Mouse (Mus musculus) midbrain, embryonic 10.5 days (tissue): ENCODE data around the gene Zfp719. TPM values are rescaled to one million over a fixed set of nuclear protein-coding genes. Genes with fewer than 3 reads are reported as not detected.

Experiments used
- DNase-seq: peaks from one replicate; pipeline ENCODE4 v3.0.0-alpha.2; 2017; ENCODE audit warnings: low spot score
- H3K27ac ChIP-seq: fragments of 300-500 bp; sonication (generic); replicated peaks from 2 replicates; pipeline ENCODE4 v1.5.1; 2016; ENCODE audit warnings: mild to moderate bottlenecking
- H3K27me3 ChIP-seq: fragments of 300-500 bp; sonication (generic); 2 replicates; pipeline ENCODE4 v1.6.1; 2016; ENCODE audit warnings: low read depth, mild to moderate bottlenecking; ENCODE audit not compliant: poor library complexity, severe bottlenecking
- H3K36me3 ChIP-seq: fragments of 300-500 bp; sonication (generic); 2 replicates; pipeline ENCODE4 v1.6.1; 2016; ENCODE audit warnings: mild to moderate bottlenecking, moderate library complexity
- H3K4me1 ChIP-seq: fragments of 300-500 bp; sonication (generic); 2 replicates; pipeline ENCODE4 v1.6.1; 2016
- H3K4me3 ChIP-seq: fragments of 300-500 bp; sonication (generic); 2 replicates; pipeline ENCODE4 v1.5.1; 2016; ENCODE audit warnings: mild to moderate bottlenecking, moderate library complexity
- H3K9me3 ChIP-seq: fragments of 300-500 bp; sonication (generic); replicated peaks from 2 replicates; pipeline ENCODE4 v1.6.1; 2016; ENCODE audit warnings: mild to moderate bottlenecking
- WGBS: fragments of 180-500 bp; shearing (Covaris S2); methylation state at CpG from one replicate; pipeline ENCODE4 v1.1.7; 2016; 5-methylcytosine and 5-hydroxymethylcytosine counted together
- polyA plus RNA-seq: library from polyadenylated mRNA; unstranded; fragments of >200 nt; fragmentation: Nextera tagmentation; extraction: Ambion mirVana; gene quantifications from 2 replicates; pipeline ENCODE4 v1.2.1, GENCODE M21; 2016

Gene Zfp719
- polyA plus RNA-seq, 1 experiment from 2014 or later: 14.6 TPM

- WGBS: 20% methylated on average over 10 of the region's 10 CpGs
- H3K27me3 ChIP-seq: no peaks in the 10 kb centered on the region
- H3K9me3 ChIP-seq: no peaks in the 10 kb centered on the region
- H3K4me3 ChIP-seq: peak overlapping the region; percentile 26; the same call in 1 of the 2 replicates
- no peaks in the 10 kb centered on the region for H3K36me3 ChIP-seq
- peaks cover 12% of the 10 kb centered on the region for H3K4me1 ChIP-seq
- 0 out of 2 replicates have a peak overlapping the region, but pooled peaks have one; percentile 28 for H3K27ac ChIP-seq
- peak; percentile 18 for DNase-seq
Observed at GRCm38 (mm10) chr7:43623819-43624218, 44.4 kb downstream of the Zfp719 start.

GRCm38 (mm10) chr7:43625065-43625464 lies 45.7 kb downstream of the Zfp719 start:
- no peak overlapping the region for H3K4me3 ChIP-seq
- no peak overlapping the region for H3K27ac ChIP-seq
- WGBS: 57% methylated on average over 3 of the region's 3 CpGs
- no peaks in the 10 kb centered on the region for H3K9me3 ChIP-seq
- H3K27me3 ChIP-seq: no peaks in the 10 kb centered on the region
- H3K36me3 ChIP-seq: no peaks in the 10 kb centered on the region
- DNase-seq: no peak
- H3K4me1 ChIP-seq: peaks cover 12% of the 10 kb centered on the region

- H3K36me3 ChIP-seq: no peaks in the 10 kb centered on the region
- no peaks in the 10 kb centered on the region for H3K9me3 ChIP-seq
- WGBS: 87% methylated on average over 8 of the region's 8 CpGs
- no peak overlapping the region for H3K27ac ChIP-seq
- H3K4me3 ChIP-seq: no peak overlapping the region
- H3K27me3 ChIP-seq: no peaks in the 10 kb centered on the region
- no peak for DNase-seq
- peaks cover 12% of the 10 kb centered on the region for H3K4me1 ChIP-seq
Observed at GRCm38 (mm10) chr7:43625794-43626422, 46.5 kb downstream of the Zfp719 start.

GRCm38 (mm10) chr7:43633940-43634339 lies 54.5 kb downstream of the Zfp719 start:
- Histone ChIP-seq H3K36me3 (no peaks in the 10 kb centered on the region), H3K27me3 (no peaks in the 10 kb centered on the region), H3K27ac (no peak overlapping the region), H3K4me1 (peaks cover 6% of the 10 kb centered on the region), H3K9me3 (no peaks in the 10 kb centered on the region), H3K4me3 (no peak overlapping the region)
- 80% methylated on average over 4 of the region's 4 CpGs for WGBS
- DNase-seq: no peak

- Histone ChIP-seq H3K27ac (no peak within 1 kb of the TSS), H3K4me1 (peaks cover 6% of the 10 kb centered on the region), H3K9me3 (no peaks in the 10 kb centered on the region), H3K36me3 (no peaks in the 10 kb centered on the region), H3K27me3 (no peaks in the 10 kb centered on the region), H3K4me3 (no peak within 1 kb of the TSS)
- WGBS: 86% methylated on average over 6 of the region's 6 CpGs
- DNase-seq: no peak
Observed at GRCm38 (mm10) chr7:43634500-43634899, 55.1 kb downstream of the Zfp719 start, which contains the start of gene Ceacam18. Gene Ceacam18 (plus strand): TSS chr7:43634707.

GRCm38 (mm10) chr7:43636194-43636593 lies 56.8 kb downstream of the Zfp719 start:
- Histone ChIP-seq H3K27ac (no peak overlapping the region), H3K9me3 (no peaks in the 10 kb centered on the region), H3K27me3 (no peaks in the 10 kb centered on the region), H3K4me3 (no peak overlapping the region), H3K4me1 (peaks cover 11% of the 10 kb centered on the region), H3K36me3 (no peaks in the 10 kb centered on the region)
- DNase-seq: no peak
- WGBS: 77% methylated on average over 2 of the region's 2 CpGs

GRCm38 (mm10) chr7:43637118-43637517 lies 57.7 kb downstream of the Zfp719 start:
- WGBS: 63% methylated on average over 1 of the region's 1 CpGs
- no peak overlapping the region for H3K4me3 ChIP-seq

GRCm38 (mm10) chr7:43642587-43642986 lies 63.2 kb downstream of the Zfp719 start:
- WGBS: 80% methylated on average over 5 of the region's 5 CpGs
- no peaks in the 10 kb centered on the region for H3K9me3 ChIP-seq

More at GRCm38 (mm10) chr7:43637118-43637517, 57.7 kb downstream of the Zfp719 start:
- DNase-seq: no peak
- Histone ChIP-seq H3K9me3 (no peaks in the 10 kb centered on the region), H3K36me3 (no peaks in the 10 kb centered on the region), H3K27ac (no peak overlapping the region; the same call in 1 of the 2 replicates), H3K4me1 (peaks cover 11% of the 10 kb centered on the region), H3K27me3 (no peaks in the 10 kb centered on the region)

More at GRCm38 (mm10) chr7:43642587-43642986, 63.2 kb downstream of the Zfp719 start:
- H3K27me3 ChIP-seq: no peaks in the 10 kb centered on the region
- peaks cover 5% of the 10 kb centered on the region; the same call in 1 of the 2 replicates for H3K4me1 ChIP-seq
- H3K4me3 ChIP-seq: no peak overlapping the region
- DNase-seq: no peak
- H3K36me3 ChIP-seq: no peaks in the 10 kb centered on the region
- H3K27ac ChIP-seq: no peak overlapping the region

Other genes starting within 250 kb of the Zfp719 start
- 0.09 and 0.29 TPM in 2 replicates for gene Siglecf, start 228.3 kb upstream of the Zfp719 start, polyA plus RNA-seq
- 0.07 and 0.09 TPM in 2 replicates for gene Siglecg, start 171.4 kb upstream of the Zfp719 start, polyA plus RNA-seq
- gene Lim2, start 151.9 kb upstream of the Zfp719 start, polyA plus RNA-seq: 0.14 and 0.15 TPM in 2 replicates
- not detected in 2 replicates for gene Nkg7, start 142.5 kb upstream of the Zfp719 start, polyA plus RNA-seq
- gene Cldnd2, start 138.8 kb upstream of the Zfp719 start, polyA plus RNA-seq: not detected in 2 replicates
- gene Etfb, start 135.5 kb upstream of the Zfp719 start, polyA plus RNA-seq: 246 and 264 TPM in 2 replicates
- gene Gm45233, start 135.5 kb upstream of the Zfp719 start, polyA plus RNA-seq: not detected in 2 replicates
- gene Vsig10l, start 116.5 kb upstream of the Zfp719 start, polyA plus RNA-seq: 2.2 and 3.6 TPM in 2 replicates
- 0.70 and 2.0 TPM in 2 replicates for gene Iglon5, start 89.5 kb upstream of the Zfp719 start, polyA plus RNA-seq
- gene 4931406B18Rik, start 73.7 kb upstream of the Zfp719 start, polyA plus RNA-seq: not detected in 2 replicates
- gene Cd33, start 35.2 kb upstream of the Zfp719 start, polyA plus RNA-seq: 0.83 and 1.0 TPM in 2 replicates
- gene Zfp658, start 17.4 kb upstream of the Zfp719 start, polyA plus RNA-seq: 4.7 and 5.9 TPM in 2 replicates
- 0.87 and 1.6 TPM in 2 replicates for gene Zfp819, start 27.6 kb downstream of the Zfp719 start, polyA plus RNA-seq
- gene Ceacam18, start 55.1 kb downstream of the Zfp719 start, polyA plus RNA-seq: not detected in 2 replicates
- gene Siglece, start 80.6 kb downstream of the Zfp719 start, polyA plus RNA-seq: 0.16 and 0.66 TPM in 2 replicates
- gene Ctu1, start 92.4 kb downstream of the Zfp719 start, polyA plus RNA-seq: 17.4 and 17.5 TPM in 2 replicates
- gene Klk14, start 110.8 kb downstream of the Zfp719 start, polyA plus RNA-seq: not detected in 2 replicates
- gene Klk13, start 133.0 kb downstream of the Zfp719 start, polyA plus RNA-seq: 0.21 and 0.33 TPM in 2 replicates
- gene Klk12, start 189.3 kb downstream of the Zfp719 start, polyA plus RNA-seq: not detected in 2 replicates
- not detected in 2 replicates for gene Klk11, start 195.0 kb downstream of the Zfp719 start, polyA plus RNA-seq
- gene Klk10, start 201.4 kb downstream of the Zfp719 start, polyA plus RNA-seq: 0.19 and 0.36 TPM in 2 replicates
- not detected in 2 replicates for gene Klk9, start 212.3 kb downstream of the Zfp719 start, polyA plus RNA-seq
- 9.5 and 10.0 TPM in 2 replicates for gene Klk8, start 218.0 kb downstream of the Zfp719 start, polyA plus RNA-seq
- not detected in 2 replicates for gene Klk7, start 231.7 kb downstream of the Zfp719 start, polyA plus RNA-seq
- not detected in 2 replicates for gene Klk6, start 244.9 kb downstream of the Zfp719 start, polyA plus RNA-seq